Mouse (Mus musculus): ENCODE results near the gene Magi1.

DNA sequence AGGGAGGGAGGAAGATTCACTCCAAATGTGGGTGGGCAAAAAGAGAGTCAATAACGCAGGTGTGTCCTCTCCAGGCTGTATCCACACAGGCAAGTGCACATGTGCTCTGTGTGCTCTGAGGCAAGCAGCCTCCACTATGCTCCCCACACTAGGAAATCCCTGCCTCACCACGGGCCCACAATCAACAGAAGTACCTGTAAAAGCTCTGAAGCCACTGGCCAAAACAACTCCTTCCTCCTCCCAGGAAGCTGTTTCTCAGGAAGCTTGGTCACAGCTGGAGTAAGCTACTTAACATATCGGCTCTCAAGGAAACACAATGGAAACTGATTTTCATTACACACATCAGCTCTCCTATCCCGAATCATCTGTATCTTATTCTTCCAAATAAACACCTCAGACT lies 107.0 kb downstream of the Magi1 start:
- no peak for TF ChIP-seq CTCF (IDR thresholded peaks at IDR 0.05; ENCODE audit: low read depth, low read length)
- no peak for TF ChIP-seq POLR2A (IDR thresholded peaks at IDR 0.05; ENCODE audit: borderline replicate concordance, low read depth, low read length)

Measured in bone marrow macrophage, adult 2 months (primary cell).